Mouse (Mus musculus) adrenal gland, adult 8-10 months (tissue): ENCODE measurements around the gene Gphb5. TPM values are rescaled to one million over a fixed set of nuclear protein-coding genes. Genes with fewer than 3 reads are reported as not detected.
A peak's percentile ranks its signal among the peaks of the same experiment; 100 is the strongest.

ENCODE experiments used
- DNase-seq: peaks from one replicate; pipeline ENCODE4 v3.0.0; 2022
- total RNA-seq, 4 experiments: library from RNA; stranded (reverse); gene quantifications; 2 replicates each; pipeline ENCODE4 v1.2.4; 2022

Gene Gphb5
- total RNA-seq, 4 experiments from 2014 or later = not detected

DNA sequence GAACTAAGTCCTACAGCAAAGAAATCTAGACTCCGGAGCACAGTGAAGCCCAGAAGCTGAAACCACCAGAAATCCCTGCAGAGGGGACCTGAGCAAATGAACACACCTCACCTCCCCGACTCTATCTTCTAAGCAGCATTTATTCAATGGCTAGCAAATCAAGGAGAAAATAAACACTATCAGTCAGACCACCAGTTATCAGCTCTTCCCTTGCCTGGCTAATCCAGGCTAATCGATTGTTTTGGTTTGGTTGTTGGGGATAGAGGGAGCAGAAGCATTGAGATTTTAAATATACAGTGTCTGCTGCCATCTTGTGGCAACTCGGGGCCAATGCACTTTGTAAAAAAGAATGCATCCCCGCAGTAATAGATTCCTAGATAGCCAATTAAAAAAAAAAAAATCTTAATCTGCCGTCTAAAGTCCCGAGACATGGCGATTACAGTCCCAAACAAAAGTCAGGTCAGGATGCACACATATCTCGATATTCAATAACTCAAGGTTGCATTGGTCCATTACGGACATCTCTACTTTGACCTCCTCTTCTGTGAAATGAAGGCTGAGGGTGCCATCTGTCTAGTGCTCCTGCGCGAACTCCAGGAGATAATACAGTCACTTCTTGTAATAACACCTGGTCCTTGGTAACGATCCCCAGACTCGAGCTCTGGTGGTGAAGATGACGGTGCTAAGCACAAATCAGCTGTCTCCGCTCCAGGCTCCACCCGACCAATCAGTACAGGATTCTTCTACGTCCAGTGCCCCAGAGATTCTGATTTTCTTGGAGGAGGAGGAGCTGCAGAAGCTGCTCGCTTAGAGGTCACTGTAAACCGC lies 27.1 kb downstream of the Gphb5 start:
- DNase-seq = no peak

DNA sequence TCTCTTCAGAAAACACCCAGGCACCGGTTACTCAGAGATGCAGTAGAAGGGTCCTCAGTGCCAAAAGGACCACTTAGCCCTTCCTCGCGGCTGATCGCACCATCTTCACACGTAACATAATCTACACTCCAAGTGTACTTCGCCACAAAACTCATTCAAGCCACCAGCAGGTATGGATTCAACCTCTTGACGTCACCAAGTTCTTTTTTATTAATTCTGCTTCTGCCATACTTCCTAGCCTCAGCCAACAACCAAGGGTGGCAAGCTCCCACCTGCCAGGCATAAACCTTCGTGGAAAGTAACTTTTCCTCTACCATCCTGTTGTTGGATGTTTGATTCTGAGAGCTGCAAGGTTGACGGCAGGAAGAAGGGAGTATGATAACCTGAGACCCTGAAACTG lies 28.1 kb downstream of the Gphb5 start:
- no peak for DNase-seq

DNA sequence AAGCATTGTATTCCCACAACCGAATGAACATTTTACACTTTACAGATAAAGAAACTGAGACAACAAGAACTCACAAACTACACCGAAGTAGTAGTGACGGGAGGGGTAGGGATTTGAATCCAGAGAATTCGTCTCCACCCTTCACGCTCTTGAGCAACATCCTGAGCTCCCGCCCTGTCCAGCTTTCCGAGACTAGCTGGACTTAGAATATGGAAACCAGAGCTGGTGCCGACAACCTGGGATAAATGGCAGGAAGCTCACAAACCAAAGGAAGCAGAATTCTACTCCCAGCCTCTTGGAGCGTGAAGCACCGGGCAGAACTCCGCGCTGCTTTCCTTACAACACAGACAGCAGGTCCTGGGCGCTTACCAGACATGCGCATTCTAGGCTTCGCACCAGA lies 28.7 kb downstream of the Gphb5 start:
- no peak for DNase-seq

DNA sequence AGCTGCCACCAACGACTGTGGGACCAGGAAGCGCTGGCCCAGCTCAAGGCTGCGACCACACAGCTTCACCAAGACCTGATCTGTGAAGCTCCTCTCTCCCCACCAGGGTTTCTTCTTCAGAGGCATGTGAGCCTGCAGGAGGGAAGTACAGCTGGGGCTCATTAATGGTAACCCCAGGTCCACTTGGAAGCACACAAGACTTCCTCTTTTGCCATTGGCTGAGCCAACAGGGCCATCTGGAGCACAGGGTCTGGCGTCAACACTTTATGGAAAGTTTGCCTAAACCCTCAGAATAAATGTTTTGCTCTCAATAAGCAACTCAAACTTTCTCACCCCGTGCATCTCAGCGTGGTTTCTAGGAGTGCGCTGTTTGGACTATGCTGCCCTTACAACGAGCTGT lies 29.4 kb downstream of the Gphb5 start:
- no peak for DNase-seq

DNA sequence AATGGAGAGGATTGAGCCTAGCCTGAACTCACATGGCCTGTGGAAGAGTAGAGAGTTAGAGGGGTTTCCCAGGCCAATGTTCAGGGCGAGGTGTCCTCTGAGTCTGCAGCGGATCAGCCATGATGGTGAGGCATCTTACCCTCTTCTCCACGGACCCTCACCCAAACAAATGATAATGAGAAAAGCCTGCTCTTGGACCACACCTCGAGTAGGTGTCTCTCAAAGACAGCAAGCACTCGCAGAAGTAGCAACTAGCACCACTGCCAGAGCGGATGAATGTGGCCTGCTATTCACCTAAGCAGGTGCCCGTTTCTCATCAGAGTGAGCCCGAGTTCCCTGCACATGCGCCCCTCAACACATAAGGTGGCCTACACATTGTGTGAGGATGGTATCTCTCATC lies 29.9 kb downstream of the Gphb5 start:
- no peak for DNase-seq

DNA sequence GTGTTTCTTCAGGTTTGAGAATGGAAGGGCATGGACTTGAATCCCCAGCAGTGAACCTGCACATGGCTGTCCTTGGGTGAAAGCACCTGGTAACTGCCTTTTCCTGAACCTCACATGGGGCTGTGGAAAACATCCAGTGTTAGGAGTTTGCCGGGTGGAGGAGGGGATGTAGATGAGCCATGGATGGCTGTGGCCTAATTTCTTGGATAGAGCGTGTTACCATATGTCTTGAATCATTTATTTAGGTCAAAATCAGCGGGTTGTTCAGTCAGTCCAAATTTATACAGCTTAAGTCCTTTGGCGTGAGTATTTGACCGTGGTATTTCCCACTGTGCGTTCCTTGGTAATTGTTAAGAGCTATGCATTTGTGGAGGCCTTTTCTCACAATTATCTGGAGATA lies 40.5 kb downstream of the Gphb5 start:
- no peak for DNase-seq

DNA sequence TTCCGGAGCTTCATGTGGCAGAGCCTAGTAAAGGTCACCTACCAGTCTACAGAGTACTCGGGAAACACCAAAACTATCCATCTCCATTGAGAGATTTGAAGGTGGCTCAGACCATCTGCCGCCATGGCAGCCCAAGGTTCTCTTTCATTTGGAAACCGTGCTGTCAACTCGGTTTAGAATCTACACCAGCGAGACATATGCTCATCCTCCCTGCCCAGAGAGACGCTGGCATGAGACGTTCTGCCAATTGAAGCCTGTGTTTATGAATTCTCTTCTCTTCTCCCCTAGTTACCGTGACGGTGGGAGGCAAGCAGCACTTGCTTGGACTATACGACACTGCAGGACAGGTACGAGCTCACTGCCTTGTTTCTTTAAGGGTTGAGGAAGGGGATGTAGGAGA lies 41.5 kb downstream of the Gphb5 start:
- DNase-seq = no peak

DNA sequence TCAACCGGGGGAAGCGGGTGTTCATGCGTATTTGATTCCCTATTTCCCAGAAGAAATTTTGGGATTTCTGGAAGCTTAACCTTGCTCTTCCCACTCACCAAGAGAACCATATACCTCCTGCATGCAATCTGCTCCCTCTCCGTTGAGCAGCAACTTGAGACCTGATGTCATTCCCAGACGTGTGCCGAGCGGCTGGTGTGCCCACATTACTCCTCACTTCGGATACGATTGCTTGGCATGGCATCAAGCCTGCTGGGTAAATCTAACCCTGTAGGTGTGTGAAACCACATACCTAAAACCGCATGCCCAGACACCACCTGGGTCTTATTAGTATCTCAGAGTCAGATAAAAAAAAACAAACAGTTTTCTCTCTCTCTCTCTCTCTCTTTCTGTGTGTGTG lies 42.1 kb downstream of the Gphb5 start:
- DNase-seq = no peak

DNA sequence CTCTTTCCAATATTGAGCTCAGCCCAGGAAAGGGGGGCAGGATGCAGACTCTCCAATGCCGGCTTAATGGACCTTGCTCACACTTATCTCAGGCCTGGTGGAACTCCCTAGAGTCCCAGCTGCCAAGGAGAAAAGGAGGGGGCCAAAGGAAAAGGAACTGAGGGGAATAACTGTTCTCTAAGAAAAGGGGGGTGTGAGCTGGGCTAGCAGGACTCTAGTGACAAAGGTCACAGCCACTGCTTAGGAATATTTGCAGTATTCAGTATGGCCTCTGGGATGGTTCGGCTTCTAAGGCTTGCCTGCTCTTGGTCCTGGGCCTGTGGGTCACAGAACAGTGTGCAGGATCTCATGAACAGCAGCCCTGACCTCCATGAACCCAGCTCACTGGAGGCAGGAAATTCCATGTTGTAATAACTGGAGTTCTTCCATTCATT lies 47.1 kb downstream of the Gphb5 start:
- peak; percentile 9 for DNase-seq

DNA sequence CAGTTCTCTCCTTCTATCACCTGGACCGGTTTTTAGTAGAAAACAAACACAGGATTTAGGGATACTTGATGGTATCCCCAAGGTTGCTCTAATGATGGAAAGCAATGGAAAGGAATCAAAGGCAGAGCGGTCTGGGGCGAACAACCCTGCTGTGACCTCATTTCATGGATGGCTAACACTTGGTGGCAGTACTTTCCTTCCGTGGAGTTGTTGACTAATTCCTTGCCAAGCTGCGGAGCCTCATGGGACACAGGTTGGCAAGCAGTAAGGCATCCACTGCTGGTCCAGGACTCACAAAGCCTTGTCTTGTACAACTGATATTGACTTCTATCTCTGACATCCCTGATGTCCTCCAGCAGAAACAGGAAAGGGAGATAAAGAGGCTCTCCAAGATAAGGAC lies 48.1 kb downstream of the Gphb5 start:
- DNase-seq = no peak

DNA sequence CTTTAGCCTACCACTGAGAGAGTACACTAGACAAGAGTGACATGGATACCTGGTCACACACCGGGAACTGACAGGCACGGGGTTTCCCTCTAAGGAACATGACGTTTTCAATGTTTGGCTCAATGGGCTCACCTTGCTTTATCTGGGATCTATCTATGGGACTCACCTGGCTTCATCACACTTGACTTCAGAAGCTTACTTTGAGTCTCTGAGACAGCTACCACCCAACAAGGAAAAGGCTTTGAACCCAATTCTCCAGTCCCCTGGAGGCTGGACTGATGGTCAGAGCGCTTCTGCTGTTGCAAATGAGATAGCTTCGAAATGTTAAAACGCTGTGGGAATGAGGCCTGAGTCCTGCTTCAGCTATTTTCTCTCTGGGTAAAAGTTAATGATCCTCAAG lies 49.2 kb downstream of the Gphb5 start:
- DNase-seq = no peak

DNA sequence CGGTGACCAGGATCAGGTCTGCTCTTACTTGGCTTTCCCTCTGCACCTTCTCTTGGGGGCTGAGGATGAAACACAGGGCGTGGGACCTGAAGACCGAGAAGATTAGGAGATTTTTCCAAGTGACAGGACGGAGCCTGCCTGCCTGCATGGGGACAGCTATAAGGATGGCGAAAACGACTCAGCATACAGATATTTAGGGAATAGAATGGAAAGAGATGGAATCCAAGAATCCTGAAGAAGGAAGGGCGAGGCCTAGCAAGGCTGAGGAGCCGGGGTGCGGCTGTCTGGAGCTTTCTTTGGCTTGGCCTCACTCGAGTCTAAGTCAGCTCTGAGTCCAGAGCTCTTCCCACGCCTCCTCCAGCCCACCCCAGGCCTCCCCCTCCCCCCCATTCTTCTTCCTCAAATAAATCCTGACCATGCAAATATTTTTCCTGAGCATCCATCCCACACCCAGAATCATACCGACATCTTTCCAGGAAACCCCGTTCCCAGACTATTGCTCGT lies 50.9 kb downstream of the Gphb5 start:
- DNase-seq = no peak

DNA sequence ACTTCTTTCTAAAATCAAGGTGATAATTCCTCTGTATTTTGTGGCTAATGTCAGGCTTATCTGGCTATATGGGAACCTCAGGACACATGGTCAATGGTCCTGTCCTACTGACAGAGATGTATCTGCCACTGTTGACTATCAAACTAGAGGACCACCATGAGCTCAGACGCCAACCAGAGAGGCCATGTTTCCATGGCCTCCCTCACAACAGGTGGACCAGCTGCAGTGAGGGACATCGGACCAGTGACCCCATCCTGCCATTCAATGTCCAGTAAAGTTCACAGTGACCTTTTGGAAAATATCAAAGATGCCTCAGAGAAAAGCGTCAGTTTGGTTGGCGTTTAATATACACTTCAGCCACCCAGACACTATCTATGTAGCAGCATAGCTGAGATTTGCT lies 52.2 kb downstream of the Gphb5 start:
- DNase-seq = no peak

DNA sequence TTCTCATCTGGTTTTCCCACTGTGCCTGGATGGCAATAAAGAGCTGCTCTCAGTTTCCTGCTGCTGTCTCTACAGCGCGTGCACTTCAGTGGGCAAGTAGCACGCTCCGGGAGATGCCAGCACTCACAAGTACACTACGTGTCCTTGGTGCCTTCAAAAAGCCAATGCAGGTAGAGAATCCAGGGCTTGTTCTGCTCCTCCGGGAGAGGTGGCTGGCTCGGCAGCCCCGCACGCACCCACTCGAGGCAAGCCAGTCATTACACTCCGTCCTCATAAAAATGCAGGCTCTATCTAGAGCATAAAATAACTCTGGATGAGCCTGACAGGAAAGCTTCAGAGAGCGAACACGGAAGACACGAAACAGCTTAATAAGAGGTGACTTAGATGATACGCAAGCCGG lies 54.1 kb downstream of the Gphb5 start:
- no peak for DNase-seq

Other genes starting within 250 kb of the Gphb5 start
- gene Kcnh5, start 239.4 kb downstream of the Gphb5 start, total RNA-seq = under 1 TPM; 0.07 to 0.23 (median 0.10) TPM
- gene Rhoj, start 108.5 kb downstream of the Gphb5 start, total RNA-seq = 10 to 100 TPM; 12.0 to 17.9 (median 14.9) TPM
- 10 to 100 TPM; 50.9 to 58.1 (median 51.5) TPM for gene Ppp2r5e, start 179.5 kb upstream of the Gphb5 start, total RNA-seq